Mouse (Mus musculus) Patski (cell line): ENCODE data around the gene Gfpt1. TPM values are rescaled to one million over a fixed set of nuclear protein-coding genes. Genes with fewer than 3 reads are reported as not detected.
"Not testable (repeated sequence)": the region's sequence is repeated elsewhere in the genome, so short reads cannot be mapped to it uniquely, and the experiment has no call there.

Experiments used
- ATAC-seq: fragments of 100-300 bp; one replicate; pipeline ENCODE4 v1.8.0; 2021
- CTCF ChIA-PET: fragments of 350-600 bp; sonication (Branson Sonifier 250); formaldehyde crosslinking; loops from one replicate; lab custom pipeline; 2022; ENCODE audit warnings: inconsistent platforms; lab: Charles Lee
- POLR2A ChIA-PET: fragments of 350-600 bp; sonication (Branson Sonifier 250); formaldehyde crosslinking; loops from one replicate; lab custom pipeline; 2022; ENCODE audit warnings: antibody characterized with exemption, inconsistent platforms; lab: Charles Lee
- DNase-seq: peaks from one replicate; pipeline ENCODE4 v3.0.0-alpha.2; 2011; ENCODE audit warnings: low read depth, low spot score
- H3K27me3 ChIP-seq: fragments of 371-371 bp; one replicate; pipeline ENCODE4 v1.5.1; 2021
- CTCF ChIP-seq: fragments of 100-300 bp; IDR thresholded peaks from one replicate; pipeline ENCODE4 v1.5.1; 2021
- in situ Hi-C: fragments of 300-500 bp; cut with MboI; formaldehyde crosslinking; loops from 3 replicates; pipeline ENCODE4 v1.11.1; 2018; ENCODE audit warnings: low pct_unique_long_range_greater_than_20kb, mixed read lengths
- polyA plus RNA-seq: library from polyadenylated mRNA; unstranded; gene quantifications from one replicate; pipeline ENCODE4 v1.2.3, GENCODE M21; 2021

The Gfpt1 gene
- polyA plus RNA-seq, 1 experiment from 2014 or later, result 46.1 TPM

DNA sequence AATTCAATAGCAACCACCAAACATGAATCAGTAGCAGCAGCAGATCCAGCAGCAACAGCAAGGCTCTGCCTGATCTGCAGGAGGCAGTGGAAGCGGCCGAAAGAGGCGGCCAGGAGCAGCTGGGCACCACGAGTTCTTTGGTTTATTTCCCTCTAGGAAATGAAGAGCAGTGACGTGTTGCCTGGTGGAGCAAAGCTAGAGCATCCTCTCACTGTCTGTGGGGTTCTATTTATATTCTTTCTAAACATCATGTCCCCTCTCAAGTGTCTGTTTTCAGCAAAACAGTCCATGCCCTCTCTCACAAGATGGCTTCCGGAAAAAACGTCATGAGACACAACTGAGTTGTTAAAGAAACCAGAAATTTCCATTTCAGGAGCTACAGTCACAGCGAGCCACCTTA, 3.5 kb upstream of the Gfpt1 start:
- POLR2A ChIA-PET, result no interaction called here

DNA sequence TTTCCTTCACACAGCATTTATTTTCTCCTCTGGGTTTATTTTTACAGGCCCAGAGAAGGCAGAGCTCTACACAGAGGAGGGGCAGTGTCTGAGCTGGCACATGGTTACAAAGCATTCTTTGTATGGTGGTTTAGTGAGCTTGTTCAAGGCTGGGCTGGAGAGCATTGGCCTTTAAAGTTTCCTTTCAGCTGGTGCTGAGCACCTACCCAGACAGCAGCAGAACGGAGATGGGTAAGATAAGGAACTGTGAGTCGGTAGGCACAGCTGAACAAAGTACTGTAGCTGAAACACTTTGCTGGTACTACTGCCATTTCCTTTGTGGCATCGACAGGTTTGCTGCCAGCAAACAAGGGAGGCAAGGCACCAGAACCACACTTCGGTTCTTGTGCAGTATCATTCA, 1.7 kb upstream of the Gfpt1 start:
- CTCF ChIA-PET, result interaction anchor here (1.3 kb wide), 1 partner anchor 13 kb away, joined by 4 read pairs; no protein-coding TSS in a partner anchor
- POLR2A ChIA-PET, result no interaction called here
- H3K27me3 ChIP-seq, result no peaks in the 10 kb centered on the region
- no peak for ATAC-seq
- DNase-seq, result no peak
- TF ChIP-seq CTCF, result no peak
- in situ Hi-C loops, result no loop called here

More for the DNA sequence above, 3.5 kb upstream of the Gfpt1 start:
- in situ Hi-C loops, result no loop called here
- no peak for DNase-seq
- CTCF ChIA-PET, result no interaction called here
- no peak for TF ChIP-seq CTCF
- no peaks in the 10 kb centered on the region for H3K27me3 ChIP-seq
- no peak for ATAC-seq

DNA sequence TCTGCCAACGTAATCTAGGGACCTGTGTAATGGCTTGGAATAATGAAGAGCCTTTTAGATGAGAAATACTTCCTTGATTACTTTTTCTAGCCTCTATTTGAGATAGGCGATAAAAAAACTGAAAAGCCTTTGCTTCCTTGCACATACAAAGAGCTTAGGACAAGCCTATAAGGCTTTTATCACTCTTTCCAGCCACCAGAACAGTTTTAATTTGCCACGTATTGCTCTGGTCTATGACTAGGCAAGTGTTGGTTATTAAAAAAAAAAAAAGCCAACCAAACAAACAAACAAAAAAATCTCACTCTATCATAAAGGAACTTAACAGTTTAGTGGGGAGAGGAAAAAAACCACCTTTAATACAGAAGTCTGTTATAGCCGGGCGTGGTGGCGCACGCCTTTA, 1.2 kb upstream of the Gfpt1 start:
- no peaks in the 10 kb centered on the region for H3K27me3 ChIP-seq
- ChIA-PET POLR2A (interaction anchor here (1.0 to 1.9 kb wide), 4 partner anchors 9 to 17 kb away, joined by 3 to 7 read pairs (median 4); no protein-coding TSS in a partner anchor), CTCF (interaction anchor here (1.3 kb wide), 1 partner anchor 13 kb away, joined by 4 read pairs; no protein-coding TSS in a partner anchor)
- ATAC-seq (no peak), DNase-seq (no peak)
- in situ Hi-C loops, result no loop called here
- no peak for TF ChIP-seq CTCF

GRCm38 (mm10) chr6:87042004-87042336, 676 bp upstream of the Gfpt1 start:
- DNase-seq (no peak), ATAC-seq (no peak)
- no peak for TF ChIP-seq CTCF
- POLR2A ChIA-PET, result interaction anchor here (0.9 to 1.9 kb wide), 8 partner anchors 10 to 524 kb away, joined by 3 to 7 read pairs (median 4); no protein-coding TSS in a partner anchor
- CTCF ChIA-PET, result interaction anchor here (3.2 kb wide), 1 partner anchor 11 kb away, joined by 10 read pairs; no protein-coding TSS in a partner anchor
- H3K27me3 ChIP-seq, result no peaks in the 10 kb centered on the region
- in situ Hi-C loops, result no loop called here

DNA sequence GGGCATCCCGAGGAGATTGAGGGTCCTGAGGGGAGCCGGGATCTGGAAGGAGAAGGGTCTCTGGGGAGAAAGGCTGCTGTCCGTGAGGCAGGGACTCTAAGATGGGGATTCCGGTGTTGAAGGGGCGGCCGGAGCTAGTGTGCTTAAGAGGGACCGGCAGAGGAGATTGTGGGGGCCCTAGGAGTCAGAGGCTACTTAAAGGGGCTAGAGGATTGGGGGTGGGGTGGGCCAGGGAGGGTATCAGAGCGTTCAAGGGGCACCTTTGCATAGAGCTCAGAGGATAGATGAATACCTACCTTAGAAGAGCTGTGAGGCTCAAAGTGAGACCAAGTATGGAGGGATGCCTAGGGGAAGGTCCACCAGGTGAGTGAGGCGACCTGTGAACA, 478 bp downstream of the Gfpt1 start:
- POLR2A ChIA-PET, result interaction anchor here (0.8 to 1.9 kb wide), 6 partner anchors 9 to 35 kb away, joined by 3 to 7 read pairs (median 4); no protein-coding TSS in a partner anchor
- CTCF ChIA-PET, result interaction anchor here (3.2 kb wide), 1 partner anchor 10 kb away, joined by 10 read pairs; no protein-coding TSS in a partner anchor
- in situ Hi-C loops, result no loop called here
- ATAC-seq (peak; percentile 4), DNase-seq (no peak)
- TF ChIP-seq CTCF, result no peak
- no peaks in the 10 kb centered on the region for H3K27me3 ChIP-seq

DNA sequence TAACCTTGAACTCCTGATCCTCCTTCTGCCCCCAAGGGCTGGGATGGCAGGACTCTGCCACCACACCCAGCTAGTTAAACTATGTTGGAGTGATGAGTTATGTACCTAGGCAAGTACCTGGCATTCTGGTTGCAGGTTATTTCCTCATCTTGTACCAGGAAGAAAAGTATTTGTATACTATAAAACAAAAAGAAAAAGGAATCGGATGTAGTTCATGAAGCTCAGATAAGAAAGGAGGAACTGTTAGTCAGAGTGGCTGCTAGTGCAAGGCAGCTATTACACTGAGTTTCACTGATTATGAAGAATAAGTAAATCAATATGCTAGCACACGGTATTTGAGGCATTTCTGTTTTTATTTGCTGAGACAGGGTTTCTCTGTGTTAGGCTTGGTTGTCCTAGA, 2.2 kb downstream of the Gfpt1 start:
- ATAC-seq (no peak), DNase-seq (no peak)
- no peaks in the 10 kb centered on the region for H3K27me3 ChIP-seq
- in situ Hi-C loops, result no loop called here
- CTCF ChIA-PET, result interaction anchor here (1.1 to 3.2 kb wide), 2 partner anchors 8 to 10 kb away, joined by 3 to 10 read pairs; no protein-coding TSS in a partner anchor
- TF ChIP-seq CTCF, result no peak
- POLR2A ChIA-PET, result interaction anchor here (1.1 kb wide), 1 partner anchor 9 kb away, joined by 3 read pairs; no protein-coding TSS in a partner anchor

- in situ Hi-C loops, result no loop called here
- CTCF ChIA-PET, result interaction anchor here (1.1 kb wide), 1 partner anchor 10 kb away, joined by 3 read pairs; no protein-coding TSS in a partner anchor
- ATAC-seq, result no peak
These were observed 2.9 kb downstream of the Gfpt1 start for GRCm38 (mm10) chr6:87045507-87045906.

DNA sequence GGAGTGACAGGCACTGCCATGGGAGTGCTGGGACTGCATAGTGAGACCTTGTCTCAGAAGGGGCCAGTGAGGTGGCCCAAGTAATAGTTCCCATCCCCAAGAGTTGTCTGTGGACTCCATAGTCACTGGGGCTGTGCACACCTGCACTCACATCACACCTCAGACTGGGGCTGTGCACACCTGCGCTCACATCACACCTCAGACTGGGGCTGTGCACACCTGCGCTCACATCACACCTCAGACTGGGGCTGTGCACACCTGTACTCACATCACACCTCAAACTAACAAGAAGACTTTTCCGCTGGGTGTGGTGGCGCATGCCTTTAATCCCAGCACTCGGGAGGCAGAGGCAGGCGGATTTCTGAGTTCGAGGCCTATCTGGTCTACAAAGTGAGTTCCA, 6.1 kb downstream of the Gfpt1 start:
- DNase-seq, CTCF ChIA-PET, in situ Hi-C loops, H3K27me3 ChIP-seq, ATAC-seq, POLR2A ChIA-PET: not testable (repeated sequence)

More at GRCm38 (mm10) chr6:87045507-87045906, 2.9 kb downstream of the Gfpt1 start:
- DNase-seq, result no peak
- no peak for TF ChIP-seq CTCF
- H3K27me3 ChIP-seq, result no peaks in the 10 kb centered on the region
- POLR2A ChIA-PET, result interaction anchor here (0.6 to 1.1 kb wide), 2 partner anchors 10 to 12 kb away, joined by 3 read pairs; no protein-coding TSS in a partner anchor

GRCm38 (mm10) chr6:87051886-87052425, 9.3 kb downstream of the Gfpt1 start:
- in situ Hi-C loops, result no loop called here
- DNase-seq, result no peak
- H3K27me3 ChIP-seq, result no peaks in the 10 kb centered on the region
- ATAC-seq, result no peak
- CTCF ChIA-PET, result interaction anchor here (0.9 to 2.9 kb wide), 3 partner anchors 8 to 27 kb away, joined by 4 to 10 read pairs (median 4); partner anchors contain the start of gene Gfpt1
- POLR2A ChIA-PET, result interaction anchor here (1.6 kb wide), 1 partner anchor 10 kb away, joined by 7 read pairs; the partner anchor contains the start of gene Gfpt1
- no peak for TF ChIP-seq CTCF

GRCm38 (mm10) chr6:87054193-87054592, 11.5 kb downstream of the Gfpt1 start:
- CTCF ChIA-PET, result interaction anchor here (2.9 kb wide), 1 partner anchor 11 kb away, joined by 10 read pairs; the partner anchor contains the start of gene Gfpt1
- in situ Hi-C loops, result no loop called here

GRCm38 (mm10) chr6:87059754-87060153, 17.1 kb downstream of the Gfpt1 start:
- POLR2A ChIA-PET, result no interaction called here
- CTCF ChIA-PET, result no interaction called here
- peak; percentile 54 for TF ChIP-seq CTCF
- ATAC-seq (no peak), DNase-seq (no peak)
- no peaks in the 10 kb centered on the region for H3K27me3 ChIP-seq
- in situ Hi-C loops, result no loop called here

More at GRCm38 (mm10) chr6:87054193-87054592, 11.5 kb downstream of the Gfpt1 start:
- no peak for TF ChIP-seq CTCF
- DNase-seq (no peak), ATAC-seq (no peak)
- no peaks in the 10 kb centered on the region for H3K27me3 ChIP-seq
- POLR2A ChIA-PET, result no interaction called here
